Mouse (Mus musculus) hindbrain, embryonic 10.5 days (tissue): ENCODE measurements around the gene Umps. TPM values are rescaled to one million over a fixed set of nuclear protein-coding genes. Genes with fewer than 3 reads are reported as not detected.

ENCODE experiments used
- DNase-seq: peaks from one replicate; pipeline ENCODE4 v3.0.0-alpha.2; 2017; ENCODE audit warnings: low spot score
- H3K27ac ChIP-seq: fragments of 300-500 bp; sonication (generic); 2 replicates; pipeline ENCODE4 v1.5.1; 2016; ENCODE audit warnings: mild to moderate bottlenecking, moderate library complexity
- H3K27me3 ChIP-seq: fragments of 300-500 bp; sonication (generic); 2 replicates; pipeline ENCODE4 v1.6.1; 2016; ENCODE audit warnings: mild to moderate bottlenecking; ENCODE audit not compliant: poor library complexity, insufficient read depth, severe bottlenecking
- H3K36me3 ChIP-seq: fragments of 300-500 bp; sonication (generic); 2 replicates; pipeline ENCODE4 v1.6.1; 2016; ENCODE audit warnings: mild to moderate bottlenecking, moderate library complexity
- H3K4me1 ChIP-seq: fragments of 300-500 bp; sonication (generic); replicated peaks from 2 replicates; pipeline ENCODE4 v1.6.1; 2016; ENCODE audit warnings: mild to moderate bottlenecking
- H3K4me3 ChIP-seq: fragments of 300-500 bp; sonication (generic); 2 replicates; pipeline ENCODE4 v1.5.1; 2016; ENCODE audit warnings: mild to moderate bottlenecking, moderate library complexity
- H3K9me3 ChIP-seq: fragments of 300-500 bp; sonication (generic); 2 replicates; pipeline ENCODE4 v1.6.1; 2016; ENCODE audit warnings: mild to moderate bottlenecking, moderate library complexity
- WGBS: fragments of 180-500 bp; shearing (Covaris S2); methylation state at CpG from one replicate; pipeline ENCODE4 v1.1.7; 2016; 5-methylcytosine and 5-hydroxymethylcytosine counted together
- polyA plus RNA-seq: library from polyadenylated mRNA; unstranded; fragments of >200 nt; fragmentation: Nextera tagmentation; extraction: Ambion mirVana; gene quantifications from 2 replicates; pipeline ENCODE4 v1.2.1, GENCODE M21; 2016

Gene Umps
- polyA plus RNA-seq, 1 experiment from 2014 or later = 63.8 TPM

DNA sequence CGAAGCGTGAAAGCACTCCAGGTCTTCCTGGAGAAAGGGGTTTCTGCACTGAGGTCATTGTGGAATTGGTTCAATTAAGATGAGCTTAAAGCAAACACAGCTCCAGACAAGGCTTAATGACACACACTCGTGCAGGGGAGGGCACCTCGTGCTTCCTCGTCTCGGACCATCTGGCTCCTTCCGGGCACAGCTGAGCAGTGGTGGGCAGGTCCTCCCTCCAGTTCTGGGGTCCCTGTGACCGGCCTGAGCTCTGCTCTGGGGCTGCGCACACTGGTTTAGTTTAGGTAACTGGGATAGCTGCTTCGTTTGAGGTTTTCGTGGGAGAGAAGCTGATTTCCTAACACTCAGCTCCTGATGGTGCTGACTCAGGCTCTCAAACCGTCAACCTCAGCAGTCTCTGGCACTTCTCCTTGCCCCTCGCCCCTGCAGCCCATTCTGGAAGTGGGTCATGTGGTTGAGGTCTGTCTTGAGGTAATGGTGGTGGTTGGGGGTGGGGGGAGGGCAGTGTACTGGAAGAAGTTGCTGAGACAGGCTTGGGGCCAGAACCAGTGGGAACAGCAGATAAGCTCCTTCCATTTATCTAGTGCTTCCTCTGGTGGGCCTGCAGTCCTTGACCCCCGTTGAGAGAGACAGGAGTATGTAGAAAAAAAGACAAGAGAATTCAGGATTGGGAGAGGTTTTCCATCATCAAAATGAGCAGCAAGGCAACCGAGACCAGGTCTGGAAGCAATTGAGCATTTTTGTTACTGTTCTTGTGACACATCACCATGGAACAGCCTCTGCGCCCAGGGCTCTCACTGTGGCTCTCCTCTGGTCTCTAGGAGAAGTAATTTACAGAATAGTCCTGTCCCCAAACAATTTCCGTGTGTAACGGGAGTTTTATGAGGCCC, 44.5 kb downstream of the Umps start:
- Histone ChIP-seq H3K4me1 (peaks cover 22% of the 10 kb centered on the region), H3K36me3 (no peaks in the 10 kb centered on the region), H3K27ac (peak overlapping the region; percentile 73), H3K9me3 (no peaks in the 10 kb centered on the region), H3K27me3 (no peaks in the 10 kb centered on the region), H3K4me3 (no peak overlapping the region)
- WGBS = 70% methylated on average over 18 of the region's 18 CpGs
- DNase-seq = peak; percentile 21

DNA sequence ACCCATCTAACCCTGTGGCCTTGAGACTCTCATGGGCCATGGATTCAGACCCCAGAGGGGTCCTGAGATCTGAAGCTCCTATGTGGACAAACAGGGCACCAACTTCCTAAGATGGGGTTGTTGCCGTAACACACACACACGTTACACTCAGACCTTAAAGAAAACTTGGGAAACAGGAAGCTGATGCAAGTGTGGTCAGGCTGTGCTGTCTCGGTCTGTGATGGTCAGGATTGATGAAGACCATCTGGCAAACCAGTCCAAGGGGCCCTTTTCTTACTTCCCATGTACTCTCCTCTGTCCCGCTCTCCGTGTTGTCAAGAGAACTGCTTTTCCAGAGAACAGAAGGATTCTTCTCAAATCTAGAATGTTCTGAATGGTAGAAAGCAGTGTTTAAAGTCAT, 45.3 kb downstream of the Umps start:
- WGBS = 80% methylated on average over 5 of the region's 5 CpGs
- H3K27me3 ChIP-seq = no peaks in the 10 kb centered on the region

DNA sequence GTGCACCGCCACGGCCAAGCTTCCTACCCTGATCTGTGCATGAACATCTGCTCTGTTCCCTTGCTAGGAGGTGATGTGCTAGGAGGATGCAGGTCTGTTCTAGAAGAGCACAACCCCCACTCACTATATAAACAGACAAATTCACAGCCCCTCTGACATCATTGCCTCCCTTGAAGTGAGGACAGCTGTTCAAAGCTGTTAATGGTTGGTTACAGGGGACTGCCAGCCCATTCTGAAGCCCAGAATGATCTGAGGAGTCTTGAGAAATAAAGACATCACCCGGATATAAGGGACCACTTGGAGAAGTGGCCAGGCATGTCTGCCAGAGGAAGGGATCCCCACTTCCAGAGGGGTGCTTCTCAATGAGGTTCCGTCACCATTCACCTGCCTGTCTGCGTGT, 48.9 kb downstream of the Umps start:
- Histone ChIP-seq H3K27ac (no peak overlapping the region), H3K27me3 (no peaks in the 10 kb centered on the region), H3K36me3 (no peaks in the 10 kb centered on the region), H3K4me3 (no peak overlapping the region), H3K9me3 (no peaks in the 10 kb centered on the region), H3K4me1 (peaks cover 33% of the 10 kb centered on the region)
- no peak for DNase-seq
- WGBS = 86% methylated on average over 5 of the region's 5 CpGs

More for the DNA sequence above, 45.3 kb downstream of the Umps start:
- DNase-seq = no peak
- peaks cover 30% of the 10 kb centered on the region for H3K4me1 ChIP-seq
- H3K36me3 ChIP-seq = no peaks in the 10 kb centered on the region
- H3K4me3 ChIP-seq = no peak overlapping the region
- no peaks in the 10 kb centered on the region for H3K9me3 ChIP-seq
- peak overlapping the region; percentile 73; the same call in 1 of the 2 replicates for H3K27ac ChIP-seq

DNA sequence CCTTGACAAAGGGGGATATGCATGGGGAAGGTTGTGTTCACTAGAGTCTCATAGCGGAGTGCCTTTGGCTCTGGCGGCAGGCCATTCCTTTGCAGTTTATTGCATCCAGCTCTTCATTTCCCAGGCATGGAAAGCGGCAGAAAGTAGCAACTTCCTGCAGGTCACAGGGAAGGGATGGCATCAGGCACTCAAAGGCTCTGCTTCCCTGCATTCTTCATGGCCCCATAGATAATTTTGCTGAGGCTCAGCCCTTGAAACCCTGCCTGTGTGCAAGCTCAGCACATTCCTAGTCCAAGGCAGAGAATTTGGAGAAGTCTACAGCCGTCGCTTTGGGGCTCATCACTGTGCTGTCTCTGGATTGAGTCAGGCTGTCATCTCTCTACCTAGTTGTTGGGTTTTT, 49.4 kb downstream of the Umps start:
- DNase-seq = no peak
- Histone ChIP-seq H3K4me3 (no peak overlapping the region), H3K9me3 (no peaks in the 10 kb centered on the region), H3K36me3 (no peaks in the 10 kb centered on the region), H3K4me1 (peaks cover 28% of the 10 kb centered on the region), H3K27me3 (no peaks in the 10 kb centered on the region), H3K27ac (peak overlapping the region; percentile 45; the same call in 1 of the 2 replicates)
- 78% methylated on average over 5 of the region's 5 CpGs for WGBS

DNA sequence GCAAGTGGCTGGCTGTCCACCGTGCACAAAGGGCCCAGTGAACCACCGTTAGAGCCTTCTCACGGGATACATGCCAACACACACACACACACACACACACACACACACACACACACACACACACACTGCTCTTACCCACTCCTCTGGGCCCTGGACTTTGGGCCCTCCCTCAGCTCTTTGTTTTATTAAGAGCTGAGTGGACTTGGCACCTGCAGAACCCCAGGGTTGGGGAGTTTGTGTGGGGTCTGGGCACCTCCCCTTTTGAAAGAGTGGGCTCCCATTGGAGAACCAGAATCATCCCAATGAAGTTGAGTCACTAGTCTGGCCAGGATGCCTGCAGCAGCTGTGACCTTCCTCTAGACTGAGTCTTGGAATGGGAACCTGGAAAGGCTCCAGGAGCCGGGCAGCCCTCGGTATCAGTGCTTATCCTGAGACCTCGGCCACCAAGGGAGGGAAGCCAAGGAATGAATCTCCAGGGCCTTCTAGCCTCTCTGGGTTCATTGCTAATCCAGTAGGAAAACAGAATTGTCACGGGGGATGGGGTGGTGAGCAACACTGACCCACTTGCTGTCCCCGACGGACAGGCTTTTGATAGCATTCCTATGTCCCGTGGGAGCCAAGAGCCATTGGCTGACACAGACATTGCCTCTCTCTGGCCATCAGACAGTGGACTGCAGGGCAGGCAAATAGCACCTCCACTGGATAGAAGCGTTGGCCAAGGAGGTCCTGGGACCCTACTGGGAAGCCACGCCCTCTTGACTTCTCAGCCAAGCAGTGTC, 50.2 kb downstream of the Umps start:
- Histone ChIP-seq H3K4me1 (peaks cover 21% of the 10 kb centered on the region), H3K4me3 (no peak overlapping the region), H3K36me3 (no peaks in the 10 kb centered on the region), H3K27me3 (no peaks in the 10 kb centered on the region), H3K9me3 (no peaks in the 10 kb centered on the region), H3K27ac (peak overlapping the region; percentile 45)
- 85% methylated on average over 12 of the region's 12 CpGs for WGBS
- DNase-seq = no peak

DNA sequence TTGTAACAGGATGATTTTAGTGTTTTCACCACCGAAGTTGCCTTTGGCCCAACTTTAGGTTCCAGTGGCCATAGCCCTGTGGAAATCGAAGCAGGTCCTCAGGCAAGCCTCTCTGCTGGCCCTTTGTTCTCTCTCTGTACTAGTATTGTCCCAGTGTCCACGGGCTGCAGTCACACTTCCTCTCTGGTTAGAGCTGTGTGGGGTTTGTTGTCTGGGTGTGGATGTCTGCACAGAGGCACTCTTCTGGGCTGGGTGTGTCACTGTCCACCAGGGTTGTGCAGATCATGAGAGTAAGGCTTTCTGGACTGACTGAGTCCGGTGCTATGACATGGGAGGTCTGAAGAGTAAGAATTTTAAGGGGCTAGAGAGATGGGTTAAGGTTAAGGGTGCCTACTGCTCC, 51.8 kb downstream of the Umps start:
- Histone ChIP-seq H3K27me3 (no peaks in the 10 kb centered on the region), H3K9me3 (no peaks in the 10 kb centered on the region), H3K27ac (no peak overlapping the region), H3K36me3 (no peaks in the 10 kb centered on the region), H3K4me1 (peaks cover 18% of the 10 kb centered on the region), H3K4me3 (no peak overlapping the region)
- DNase-seq = no peak
- 70% methylated on average over 4 of the region's 4 CpGs for WGBS

DNA sequence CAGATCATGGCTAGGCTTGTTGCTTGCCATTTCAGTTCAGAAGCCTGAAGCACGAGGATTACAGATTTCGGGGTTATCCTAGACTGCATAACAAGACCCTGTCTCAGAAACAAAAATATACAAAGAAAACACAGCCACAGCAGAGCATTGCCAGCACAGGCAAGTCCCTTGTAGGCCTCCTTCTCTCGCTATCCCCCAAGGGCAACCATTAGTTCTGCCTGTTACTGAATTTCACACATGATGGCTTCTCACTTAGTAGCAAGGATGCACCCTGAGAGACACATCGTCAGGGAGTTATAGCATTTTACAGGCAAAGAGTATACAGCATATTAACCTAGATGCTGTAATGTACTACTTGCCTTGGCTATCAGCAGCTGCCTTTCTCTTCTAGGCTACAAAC, 58.6 kb downstream of the Umps start:
- Histone ChIP-seq H3K4me1 (peaks cover 14% of the 10 kb centered on the region), H3K36me3 (no peaks in the 10 kb centered on the region), H3K9me3 (no peaks in the 10 kb centered on the region), H3K27me3 (no peaks in the 10 kb centered on the region), H3K4me3 (no peak overlapping the region), H3K27ac (no peak overlapping the region)
- WGBS = 56% methylated on average over 4 of the region's 4 CpGs
- no peak for DNase-seq

Other genes with a start within 250 kb of the Umps start
- 0.09 and 0.26 TPM in 2 replicates for gene Muc13, start 173.0 kb downstream of the Umps start, polyA plus RNA-seq
- gene Itgb5, start 137.4 kb downstream of the Umps start, polyA plus RNA-seq = 24.2 and 30.3 TPM in 2 replicates